Mouse (Mus musculus): ENCODE results near the gene Psme4. TPM values are rescaled to one million over a fixed set of nuclear protein-coding genes. Genes with fewer than 3 reads are reported as not detected.

The Psme4 gene
- polyA plus RNA-seq, 1 experiment from 2014 or later: 31.2 TPM

DNA sequence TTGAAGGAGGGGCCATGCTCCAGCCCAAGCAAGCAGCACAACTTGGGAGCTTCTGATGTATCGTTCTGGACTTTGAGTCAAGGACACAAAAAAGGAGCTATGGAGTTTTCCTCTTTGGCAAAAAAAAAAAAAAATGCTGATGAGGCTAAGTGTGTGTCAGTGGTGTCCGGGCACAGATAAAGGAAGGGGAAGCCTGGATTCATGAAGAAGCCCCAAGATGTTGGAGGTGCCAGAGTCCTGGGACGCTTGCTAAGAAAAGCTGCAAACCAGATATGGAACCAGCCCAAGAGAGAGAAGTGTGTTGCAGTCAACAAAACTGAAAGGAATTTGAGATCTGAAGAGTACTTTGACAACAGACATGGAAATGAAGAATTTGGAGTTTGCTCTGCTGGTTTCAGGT, 140.8 kb downstream of the Psme4 start:
- no peaks in the 10 kb centered on the region for H3K4me1 ChIP-seq
- H3K9ac ChIP-seq: no peak overlapping the region
- H3K27me3 ChIP-seq (replicated peaks): no peaks in the 10 kb centered on the region
- WGBS: 89% methylated on average over 3 of the region's 3 CpGs
- H3K27ac ChIP-seq: no peak overlapping the region
- no peak overlapping the region for H3K4me2 ChIP-seq (replicated peaks)
- ATAC-seq (ENCODE audit: low FRiP score, low read depth): no peak
- H3K36me3 ChIP-seq: no peaks in the 10 kb centered on the region
- H3K9me3 ChIP-seq: no peaks in the 10 kb centered on the region
- H3K4me3 ChIP-seq: no peak overlapping the region

DNA sequence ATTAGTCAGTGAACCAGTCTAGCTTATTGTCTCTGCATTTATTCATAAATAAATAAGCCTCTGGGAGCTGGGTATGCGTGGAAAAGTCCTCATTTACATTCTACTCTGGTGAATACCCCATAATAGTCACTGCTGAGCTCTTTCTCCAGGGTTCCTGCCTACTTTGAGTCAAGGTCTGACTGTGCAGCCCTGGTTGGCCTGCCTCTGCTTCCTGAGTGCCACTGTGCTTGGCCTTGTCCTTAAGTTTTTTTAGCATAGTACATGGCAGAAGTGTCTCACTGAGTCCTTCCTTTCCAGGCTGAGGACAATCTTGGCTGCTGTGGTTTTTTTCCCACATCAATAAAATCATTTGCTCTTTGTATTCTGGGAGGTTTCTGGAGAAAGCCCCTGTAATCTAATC, 149.1 kb downstream of the Psme4 start:
- H3K9ac ChIP-seq: no peak overlapping the region
- WGBS: 67% methylated on average over 1 of the region's 1 CpGs

DNA sequence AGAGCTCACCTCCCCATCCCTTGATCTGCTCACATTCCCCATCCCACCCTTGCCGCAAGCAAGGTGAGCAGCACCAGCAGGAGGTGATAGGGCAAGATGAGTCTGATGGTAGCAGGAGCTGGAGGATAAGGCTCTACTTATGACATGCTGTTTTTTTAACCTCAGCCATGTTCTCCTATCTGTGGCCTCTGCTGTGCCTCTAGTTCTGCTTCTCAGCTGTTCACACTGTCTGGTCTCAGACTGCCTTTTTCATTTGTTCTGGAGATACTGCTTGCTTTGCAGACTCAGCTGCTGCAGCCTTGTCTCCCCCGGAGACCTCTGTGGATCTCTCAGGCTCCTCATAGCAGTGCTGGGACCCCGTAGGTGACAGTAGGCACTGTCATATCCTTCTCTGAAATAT, 151.8 kb downstream of the Psme4 start:
- H3K9me3 ChIP-seq: no peaks in the 10 kb centered on the region
- H3K4me2 ChIP-seq (replicated peaks): no peak overlapping the region
- ATAC-seq (ENCODE audit: low FRiP score, low read depth): no peak
- no peaks in the 10 kb centered on the region for H3K27me3 ChIP-seq (replicated peaks)
- 96% methylated on average over 3 of the region's 3 CpGs for WGBS
- H3K36me3 ChIP-seq: peaks cover 19% of the 10 kb centered on the region
- no peaks in the 10 kb centered on the region for H3K4me1 ChIP-seq
- H3K27ac ChIP-seq: no peak overlapping the region
- no peak overlapping the region for H3K9ac ChIP-seq
- no peak overlapping the region for H3K4me3 ChIP-seq

More for the DNA sequence above, 149.1 kb downstream of the Psme4 start:
- Histone ChIP-seq H3K4me3 (no peak overlapping the region), H3K4me1 (no peaks in the 10 kb centered on the region), H3K4me2 (replicated peaks) (no peak overlapping the region), H3K36me3 (peaks cover 13% of the 10 kb centered on the region), H3K27ac (no peak overlapping the region), H3K27me3 (replicated peaks) (no peaks in the 10 kb centered on the region), H3K9me3 (no peaks in the 10 kb centered on the region)
- ATAC-seq (ENCODE audit: low FRiP score, low read depth): no peak

DNA sequence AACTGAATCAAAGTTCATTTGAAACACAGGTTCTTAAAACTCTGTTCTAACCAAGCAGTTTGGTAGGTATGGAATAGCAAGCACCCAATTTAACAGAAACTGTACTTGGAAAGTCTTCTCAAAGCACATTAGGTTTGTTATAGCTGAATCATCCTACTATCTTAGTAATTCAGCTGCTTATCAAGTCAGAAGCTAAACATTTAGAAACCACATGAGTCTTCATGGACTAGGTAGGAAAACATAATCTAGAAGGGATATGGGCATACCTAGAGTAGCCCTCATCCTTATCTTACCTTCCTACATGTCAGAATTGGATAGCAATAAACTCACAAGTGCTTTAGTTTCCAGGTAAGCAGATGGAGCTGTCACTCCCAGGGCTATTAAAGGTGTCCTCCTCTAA, 156.6 kb downstream of the Psme4 start:
- no peak overlapping the region for H3K4me2 ChIP-seq (replicated peaks)
- no peaks in the 10 kb centered on the region for H3K4me1 ChIP-seq
- ATAC-seq (ENCODE audit: low FRiP score, low read depth): no peak
- H3K9me3 ChIP-seq: no peaks in the 10 kb centered on the region
- H3K9ac ChIP-seq: no peak overlapping the region
- peaks cover 28% of the 10 kb centered on the region for H3K36me3 ChIP-seq
- H3K27me3 ChIP-seq (replicated peaks): no peaks in the 10 kb centered on the region
- no peak overlapping the region for H3K4me3 ChIP-seq
- no peak overlapping the region for H3K27ac ChIP-seq

DNA sequence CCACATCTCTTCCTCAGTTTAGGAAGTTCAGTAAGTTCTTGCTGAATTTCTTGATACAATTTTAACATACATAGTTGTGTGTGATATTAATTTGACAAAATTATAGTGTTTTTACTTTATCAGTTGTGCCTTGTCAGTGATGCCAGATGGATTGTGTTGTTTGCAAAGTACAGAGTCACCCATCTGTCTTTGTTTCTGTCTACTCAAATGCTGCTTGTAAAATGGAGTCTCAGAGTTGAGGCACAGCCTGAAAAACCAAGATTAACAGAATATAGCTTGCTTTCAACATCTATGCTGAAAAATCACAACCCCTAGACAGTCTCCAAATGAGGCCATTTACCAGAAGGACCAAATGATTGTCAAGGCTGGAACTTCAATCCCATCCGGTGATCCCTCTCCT, 157.0 kb downstream of the Psme4 start:
- ATAC-seq (ENCODE audit: low FRiP score, low read depth): no peak
- H3K9me3 ChIP-seq: no peaks in the 10 kb centered on the region
- H3K36me3 ChIP-seq: peaks cover 24% of the 10 kb centered on the region
- H3K4me3 ChIP-seq: no peak overlapping the region
- no peak overlapping the region for H3K27ac ChIP-seq
- no peaks in the 10 kb centered on the region for H3K4me1 ChIP-seq
- H3K4me2 ChIP-seq (replicated peaks): no peak overlapping the region
- H3K9ac ChIP-seq: no peak overlapping the region
- 86% methylated on average over 1 of the region's 1 CpGs for WGBS
- no peaks in the 10 kb centered on the region for H3K27me3 ChIP-seq (replicated peaks)

Other genes starting within 250 kb of the Psme4 start
- 23.6 and 25.7 TPM in 2 replicates for gene Acyp2, start 122.1 kb upstream of the Psme4 start, polyA plus RNA-seq (2016; fragmentation: Nextera tagmentation; extraction: Ambion mirVana)
- gene Gpr75, start 113.6 kb downstream of the Psme4 start, polyA plus RNA-seq (2016; fragmentation: Nextera tagmentation; extraction: Ambion mirVana): 1.4 and 1.7 TPM in 2 replicates
- gene Asb3, start 113.7 kb downstream of the Psme4 start, polyA plus RNA-seq (2016; fragmentation: Nextera tagmentation; extraction: Ambion mirVana): 28.9 and 31.9 TPM in 2 replicates
- gene Erlec1, start 182.6 kb downstream of the Psme4 start, polyA plus RNA-seq (2016; fragmentation: Nextera tagmentation; extraction: Ambion mirVana): 10.7 TPM in 2 replicates
- 17.4 and 17.5 TPM in 2 replicates for gene Chac2, start 214.6 kb downstream of the Psme4 start, polyA plus RNA-seq (2016; fragmentation: Nextera tagmentation; extraction: Ambion mirVana)

All from neural tube, embryonic 12.5 days (tissue).